Mouse (Mus musculus): ENCODE measurements around the gene Strn3. TPM values are rescaled to one million over a fixed set of nuclear protein-coding genes. Genes with fewer than 3 reads are reported as not detected.
A peak's percentile ranks its signal among the peaks of the same experiment; 100 is the strongest.

Strn3 gene
- total RNA-seq (2022) = 100 to 1,000 TPM in 2 of 4 experiments, 10 to 100 TPM in 2; 96.2 to 109 (median 103) TPM

GRCm38 (mm10) chr12:51691845-51692632 is at the start of gene Strn3:
Gene Strn3, minus strand, starts transcription at chr12:51691897.
- DNase-seq (ENCODE audit: low spot score) = peak; percentile 95

- no peak for DNase-seq (ENCODE audit: low spot score)
Measured at GRCm38 (mm10) chr12:51736807-51737206, 45.1 kb upstream of the Strn3 start.

- no peak for DNase-seq (ENCODE audit: low spot score)
Measured at GRCm38 (mm10) chr12:51736381-51736780, 44.7 kb upstream of the Strn3 start.

- DNase-seq (ENCODE audit: low spot score) = no peak
Measured at GRCm38 (mm10) chr12:51735840-51736271, 44.2 kb upstream of the Strn3 start.

GRCm38 (mm10) chr12:51734605-51735211 is 43.0 kb upstream of the Strn3 start:
- no peak for DNase-seq (ENCODE audit: low spot score)

- no peak for DNase-seq (ENCODE audit: low spot score)
Measured at GRCm38 (mm10) chr12:51729827-51730226, 38.1 kb upstream of the Strn3 start.

GRCm38 (mm10) chr12:51729058-51729457 is 37.4 kb upstream of the Strn3 start:
- DNase-seq (ENCODE audit: low spot score) = peak; percentile 82

GRCm38 (mm10) chr12:51721836-51722235 is 30.1 kb upstream of the Strn3 start:
- no peak for DNase-seq (ENCODE audit: low spot score)

- no peak for DNase-seq (ENCODE audit: low spot score)
Measured at GRCm38 (mm10) chr12:51718617-51719016, 26.9 kb upstream of the Strn3 start.

GRCm38 (mm10) chr12:51712685-51713084 is 21.0 kb upstream of the Strn3 start:
- no peak for DNase-seq (ENCODE audit: low spot score)

- DNase-seq (ENCODE audit: low spot score) = no peak
Measured at GRCm38 (mm10) chr12:51710154-51710553, 18.5 kb upstream of the Strn3 start.

- DNase-seq (ENCODE audit: low spot score) = no peak
Measured at GRCm38 (mm10) chr12:51709741-51710140, 18.0 kb upstream of the Strn3 start.

GRCm38 (mm10) chr12:51708941-51709686 is 17.4 kb upstream of the Strn3 start:
- DNase-seq (ENCODE audit: low spot score) = peak; percentile 58

- no peak for DNase-seq (ENCODE audit: low spot score)
Measured at GRCm38 (mm10) chr12:51706673-51707235, 15.1 kb upstream of the Strn3 start.

GRCm38 (mm10) chr12:51705778-51706177 is 14.1 kb upstream of the Strn3 start:
- DNase-seq (ENCODE audit: low spot score) = no peak

GRCm38 (mm10) chr12:51704572-51704971 is 12.9 kb upstream of the Strn3 start:
- no peak for DNase-seq (ENCODE audit: low spot score)

- no peak for DNase-seq (ENCODE audit: low spot score)
Measured at GRCm38 (mm10) chr12:51703859-51704258, 12.2 kb upstream of the Strn3 start.

GRCm38 (mm10) chr12:51701723-51702122 is 10.0 kb upstream of the Strn3 start:
- no peak for DNase-seq (ENCODE audit: low spot score)

- no peak for DNase-seq (ENCODE audit: low spot score)
Measured at GRCm38 (mm10) chr12:51699623-51700393, 8.1 kb upstream of the Strn3 start.

- no peak for DNase-seq (ENCODE audit: low spot score)
Measured at GRCm38 (mm10) chr12:51696157-51696556, 4.5 kb upstream of the Strn3 start.

- DNase-seq (ENCODE audit: low spot score) = no peak
Measured at GRCm38 (mm10) chr12:51694966-51695365, 3.3 kb upstream of the Strn3 start.
